Mouse (Mus musculus): ENCODE measurements around the gene Mcur1. TPM values are rescaled to one million over a fixed set of nuclear protein-coding genes. Genes with fewer than 3 reads are reported as not detected.

Mcur1 gene
- polyA plus RNA-seq, 1 experiment from 2014 or later, result 7.3 TPM

DNA sequence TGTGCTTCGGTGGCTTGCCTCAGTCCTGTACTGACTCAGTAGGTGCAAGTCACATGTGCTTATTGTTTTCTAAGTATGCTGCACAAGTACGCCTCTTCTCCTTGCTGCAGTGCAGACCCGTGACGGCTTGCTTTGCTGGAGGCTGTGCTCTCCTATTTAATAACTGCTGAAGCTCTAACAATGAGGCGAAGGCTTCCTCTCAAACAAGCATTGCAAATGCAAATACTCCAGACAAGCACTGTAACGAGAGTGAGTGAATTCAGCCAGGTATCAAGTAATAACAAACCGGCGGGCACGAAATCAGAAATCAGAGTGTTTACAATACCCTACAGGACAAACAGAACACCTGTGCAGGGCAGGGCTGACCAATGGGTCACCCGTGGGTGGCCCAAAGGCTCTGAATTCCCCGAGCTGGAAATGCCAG is 66.9 kb downstream of the Mcur1 start:
- no peak for DNase-seq (ENCODE audit: low spot score)
- Histone ChIP-seq H3K27ac (no peak overlapping the region), H3K27me3 (ENCODE audit: insufficient read depth, poor library complexity, severe bottlenecking) (no peaks in the 10 kb centered on the region), H3K36me3 (no peaks in the 10 kb centered on the region), H3K4me1 (replicated peaks) (peaks cover 14% of the 10 kb centered on the region; the same call in 1 of the 2 replicates), H3K4me3 (no peak overlapping the region), H3K9me3 (peaks cover 5% of the 10 kb centered on the region)
- 73% methylated on average over 11 of the region's 11 CpGs for WGBS

Other genes with a start within 250 kb of the Mcur1 start
- 20.8 and 24.9 TPM in 2 replicates for gene Sirt5, start 194.7 kb downstream of the Mcur1 start, polyA plus RNA-seq (2016; fragmentation: Nextera tagmentation; extraction: Ambion mirVana)
- 161 and 167 TPM in 2 replicates for gene Nol7, start 161.8 kb downstream of the Mcur1 start, polyA plus RNA-seq (2016; fragmentation: Nextera tagmentation; extraction: Ambion mirVana)
- gene Ranbp9, start 78.9 kb downstream of the Mcur1 start, polyA plus RNA-seq (2016; fragmentation: Nextera tagmentation; extraction: Ambion mirVana), result 8.7 and 9.4 TPM in 2 replicates
- gene Rnf182, start 55.5 kb upstream of the Mcur1 start, polyA plus RNA-seq (2016; fragmentation: Nextera tagmentation; extraction: Ambion mirVana), result 4.6 and 6.6 TPM in 2 replicates
- gene Cd83, start 224.6 kb upstream of the Mcur1 start, polyA plus RNA-seq (2016; fragmentation: Nextera tagmentation; extraction: Ambion mirVana), result 4.0 and 5.4 TPM in 2 replicates